8 mouse cellular contexts compared by ENCODE assay signal in the genomic region with DNA sequence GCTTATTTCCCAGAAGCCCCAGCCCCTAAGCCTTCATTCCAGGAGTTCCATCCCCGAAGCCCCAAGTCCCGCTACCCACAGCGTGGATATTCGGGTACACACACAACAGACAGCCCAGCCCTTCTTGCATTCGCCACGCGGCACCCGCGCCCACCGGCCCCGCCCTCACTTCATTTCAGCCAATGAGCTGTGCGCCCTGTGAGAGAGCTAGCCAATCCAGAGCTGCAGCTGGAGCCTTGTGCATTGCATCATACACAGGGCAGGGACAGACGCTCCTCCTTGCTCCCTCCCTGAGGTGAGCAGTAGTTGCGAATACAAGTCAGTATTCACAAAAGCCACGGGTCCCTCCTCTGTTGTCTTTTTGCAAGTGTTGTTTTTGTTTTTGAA. TPM values are rescaled to one million over a fixed set of nuclear protein-coding genes. Genes with fewer than 3 reads are reported as not detected.
DNase-seq lines count a peak whose midpoint lies in the region; ATAC-seq lines count a peak whose summit lies in the region.

Pycr1 (minus strand) TSS at position 169 of the 387 bp plus-strand sequence.

- intact Hi-C loops in gastrocnemius, postnatal 14 days (cut with DNase I; ENCODE audit: low total_unique reads) = no loop called here
- intact Hi-C loops in left cerebral cortex, postnatal 14 days (cut with DNase I) = no loop called here

- H3K4me2 ChIP-seq in intestine, embryonic 14.5 days (ENCODE audit: low read length) = peak within 1 kb of the TSS; percentile 74

- H3K4me3 ChIP-seq in intestine, embryonic 14.5 days (ENCODE audit: low read depth, low read length) = peak within 1 kb of the TSS; percentile 49

- DNase-seq in adipocyte (ENCODE audit: low spot score) = peak; percentile 90
- DNase-seq in embryo, embryonic 10 days (ENCODE audit: low spot score) = peak; percentile 97
- DNase-seq in gastrocnemius, postnatal 14 days = peak; percentile 94
- peak; percentile 95 for DNase-seq in intestine, embryonic 14.5 days (ENCODE audit: low spot score)
- peak; percentile 93 to 94 for DNase-seq in left cerebral cortex, postnatal 14 days (ENCODE audit: low spot score in 2 of 2)
- DNase-seq in mesoderm, embryonic 11.5 days (ENCODE audit: low read depth, low spot score) = peak; percentile 95
- peak; percentile 91 to 93 for DNase-seq in right cerebral cortex, postnatal 36 days (ENCODE audit: low spot score in 2 of 2)
- DNase-seq in yolk sac, embryonic 10.5 days (ENCODE audit: low spot score) = peak; percentile 94

- H3K9ac ChIP-seq in intestine, embryonic 14.5 days (ENCODE audit: low read length) = peak within 1 kb of the TSS; percentile 52

- H3K4me1 ChIP-seq in intestine, embryonic 14.5 days (replicated peaks; ENCODE audit: control insufficient read depth, insufficient read depth, low read length) = peaks cover 9% of the 10 kb centered on the region

- H3K27me3 ChIP-seq in intestine, embryonic 14.5 days (replicated peaks; ENCODE audit: control insufficient read depth, insufficient read depth, low read length) = no peaks in the 10 kb centered on the region

- H3K9me3 ChIP-seq in intestine, embryonic 14.5 days (ENCODE audit: control insufficient read depth, low read length) = no peaks in the 10 kb centered on the region

- H3K36me3 ChIP-seq in intestine, embryonic 14.5 days (ENCODE audit: control insufficient read depth, insufficient read depth, low read length) = no peaks in the 10 kb centered on the region

- 0% methylated on average over 15 of the region's 15 CpGs for WGBS in intestine, embryonic 14.5 days

- ATAC-seq in intestine, embryonic 14.5 days (replicated peaks; ENCODE audit: low FRiP score, low TSS enrichment, low read depth) = peak; percentile 99

- no peak within 1 kb of the TSS for H3K27ac ChIP-seq in intestine, embryonic 14.5 days (ENCODE audit: low read depth)

RNA-seq across cellular contexts. Expression of gene Pycr1, which starts in this region (rescaled TPM):
- total RNA-seq in gastrocnemius, postnatal 14 days (2021) = 10 to 100 TPM; 10.3 to 13.3 TPM
- 22.4 and 23.2 TPM in 2 replicates for polyA plus RNA-seq in intestine, embryonic 14.5 days (2014; fragmentation: Nextera tagmentation; extraction: Ambion mirVana)
- total RNA-seq in left cerebral cortex, postnatal 14 days (2021) = 1 to 10 TPM; 3.8 to 4.0 TPM
